Mouse (Mus musculus) brain, embryonic 14.5 days (tissue): Measurements from ENCODE around the gene Cfap20. TPM values are rescaled to one million over a fixed set of nuclear protein-coding genes. Genes with fewer than 3 reads are reported as not detected.

Source experiments
- DNase-seq: peaks from one replicate; pipeline ENCODE4 v3.0.0-alpha.2; 2011; ENCODE audit warnings: low read depth
- CTCF ChIP-seq: fragments of 200-500 bp; IDR thresholded peaks from 2 replicates; pipeline ENCODE4 v1.5.1; 2012; ENCODE audit warnings: inconsistent platforms, mild to moderate bottlenecking, moderate library complexity, borderline replicate concordance; ENCODE audit not compliant: insufficient read depth, insufficient read length; ENCODE audit errors: extremely low read depth
- POLR2A ChIP-seq: fragments of 200-500 bp; IDR thresholded peaks from 2 replicates; pipeline ENCODE4 v1.6.1; 2012; ENCODE audit warnings: mild to moderate bottlenecking, inconsistent platforms, borderline replicate concordance; ENCODE audit not compliant: poor library complexity, insufficient read depth, insufficient read length, severe bottlenecking; ENCODE audit errors: extremely low read depth
- polyA plus RNA-seq: library from polyadenylated mRNA; depleted of rRNA; stranded (reverse); fragments of >200 nt; gene quantifications from 2 replicates; pipeline ENCODE4 v1.2.3, GENCODE M21; 2012; rRNA removed

The Cfap20 gene
- 100 and 150 TPM in 2 replicates for polyA plus RNA-seq

DNA sequence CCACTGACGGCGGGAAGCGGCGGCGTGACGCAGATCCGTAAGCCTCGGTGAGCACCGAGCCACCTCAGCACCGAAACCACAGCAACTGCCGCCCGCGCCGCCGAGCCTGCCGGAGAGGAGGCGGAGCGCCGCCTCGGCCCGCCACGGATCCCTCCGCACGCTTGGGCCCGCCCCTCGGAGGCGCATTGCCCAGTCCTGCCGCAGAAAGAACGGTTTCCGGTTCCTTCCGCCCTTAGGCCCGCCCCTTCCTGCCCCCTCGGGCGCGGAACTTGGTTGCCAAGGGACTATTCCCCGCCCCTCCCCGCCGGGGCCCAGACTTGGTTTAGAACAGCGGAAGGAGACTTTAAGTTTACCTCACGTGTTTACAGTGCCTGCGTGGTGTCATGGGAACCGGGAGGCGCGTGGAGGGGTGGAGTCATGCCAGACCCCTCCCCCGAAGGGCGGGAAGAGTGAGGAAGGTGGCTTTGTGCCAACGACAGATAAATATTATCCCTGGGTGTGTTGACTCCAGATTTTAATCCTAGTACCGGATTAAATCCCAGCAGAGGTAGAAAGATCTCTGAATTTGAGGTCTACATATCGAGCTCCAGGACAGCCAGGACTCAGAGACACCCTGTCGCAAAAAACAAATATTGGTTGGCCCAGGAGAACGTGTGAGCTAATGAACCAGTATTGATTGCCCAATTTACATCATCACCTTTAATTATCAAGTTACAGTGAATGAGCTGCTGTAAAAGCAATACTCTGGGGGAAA is at the start of gene Cfap20:
Gene Cfap20, minus strand, starts transcription at position 184 of the 754 bp plus-strand sequence.
- TF ChIP-seq POLR2A: peak; percentile 97
- TF ChIP-seq CTCF: no peak
- peak; percentile 100 for DNase-seq

DNA sequence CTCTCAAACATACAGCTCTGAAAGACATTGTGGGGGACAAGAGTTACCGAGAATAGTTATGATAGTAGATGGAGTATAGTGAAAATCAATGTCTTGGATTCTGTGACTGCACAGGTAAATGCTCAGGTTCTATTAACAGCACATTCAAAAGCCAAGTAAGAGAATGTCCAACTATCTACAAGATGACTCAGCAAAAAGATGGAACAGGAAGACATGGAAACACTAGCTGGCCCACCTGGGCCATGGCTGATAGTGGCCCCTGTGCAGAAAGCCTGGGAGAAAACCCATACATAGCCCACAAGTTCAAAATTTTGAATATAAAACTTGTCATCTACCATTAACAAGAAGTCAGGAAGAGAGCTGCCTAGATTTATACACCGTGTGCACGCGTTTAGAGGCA is 35.3 kb upstream of the Cfap20 start:
- no peak for TF ChIP-seq CTCF
- DNase-seq: no peak

DNA sequence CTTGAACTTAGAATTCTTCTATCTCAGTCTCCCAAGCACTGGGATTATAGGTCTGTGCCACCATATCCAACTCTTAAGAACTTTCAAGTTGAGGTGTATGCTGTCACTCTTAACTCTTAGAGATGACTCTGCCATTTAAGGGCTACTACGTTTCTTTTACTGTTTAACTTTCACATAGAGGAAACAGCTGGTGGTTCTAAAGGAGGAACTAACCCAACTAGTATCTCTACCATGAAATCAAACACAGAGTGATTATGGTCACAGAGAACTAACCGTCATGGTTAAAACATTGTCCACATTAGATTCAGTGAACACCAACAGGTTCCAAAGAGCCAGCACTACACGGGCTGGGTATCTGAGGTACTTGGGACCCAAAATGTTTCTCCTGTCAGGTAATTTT is 34.3 kb upstream of the Cfap20 start:
- TF ChIP-seq CTCF (no peak), POLR2A (no peak)
- DNase-seq: no peak

DNA sequence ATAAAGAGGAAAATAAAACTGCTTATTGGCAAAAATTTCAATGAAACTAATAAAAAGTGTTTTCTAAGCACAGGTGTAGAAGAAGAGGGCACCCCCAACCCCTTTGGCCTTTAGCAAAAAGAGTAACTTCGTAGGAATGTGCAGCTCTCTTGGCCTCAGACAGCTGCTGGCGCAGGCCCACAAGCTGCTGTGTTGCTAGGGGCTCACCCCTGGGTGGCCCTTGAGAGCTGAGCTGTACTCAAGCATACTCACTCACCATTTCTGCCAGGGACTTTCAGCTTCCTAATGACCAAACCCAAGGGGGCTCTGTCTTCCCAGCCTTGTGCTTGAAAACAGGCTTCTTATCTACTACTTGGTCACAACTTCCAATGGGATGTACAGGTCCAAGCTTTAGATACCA is 31.9 kb upstream of the Cfap20 start:
- TF ChIP-seq POLR2A (no peak), CTCF (no peak)
- no peak for DNase-seq

DNA sequence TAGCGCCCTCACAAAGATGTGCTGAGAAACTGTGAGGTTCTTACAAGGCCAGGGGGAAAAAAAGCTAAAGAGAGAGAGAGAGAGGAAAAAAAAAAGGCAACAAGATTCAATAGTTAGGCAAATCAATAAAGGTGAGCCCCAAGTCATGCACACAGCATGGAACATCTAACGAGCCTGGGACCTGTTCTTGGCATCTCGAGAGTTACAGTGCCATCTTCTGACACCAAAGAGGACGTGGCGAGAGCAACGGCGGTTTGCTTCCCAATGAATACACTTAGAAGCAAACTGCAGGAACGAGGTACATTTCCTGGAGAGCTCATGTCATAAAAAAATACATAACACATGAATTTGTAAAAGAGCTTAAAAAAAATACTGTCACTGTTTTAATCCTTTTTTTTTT is 17.8 kb upstream of the Cfap20 start:
- peak; percentile 51; the same call in 1 of the 2 replicates for TF ChIP-seq CTCF
- no peak for TF ChIP-seq POLR2A

DNA sequence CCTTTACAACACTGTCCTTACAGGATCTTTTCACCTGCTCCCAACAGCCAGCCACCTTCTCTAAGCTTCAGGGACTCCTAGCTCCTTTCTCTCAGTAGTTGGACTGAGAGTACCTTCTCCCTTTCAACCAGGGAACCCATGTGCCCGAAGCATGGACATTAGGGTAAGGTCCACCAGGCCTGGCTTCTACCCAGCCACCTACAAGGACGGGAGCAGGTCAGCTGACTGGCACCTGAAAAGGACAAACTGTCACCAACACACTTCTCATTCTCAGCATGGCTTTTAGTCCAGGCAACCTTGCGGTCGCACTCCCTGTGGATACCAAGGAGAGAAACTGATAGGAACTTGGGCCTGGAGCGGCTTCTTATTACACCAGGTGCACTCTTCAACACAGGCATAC is 15.6 kb upstream of the Cfap20 start:
- no peak for DNase-seq
- TF ChIP-seq POLR2A: no peak
- TF ChIP-seq CTCF: no peak

More for the DNA sequence above, 17.8 kb upstream of the Cfap20 start:
- peak; percentile 72 for DNase-seq

DNA sequence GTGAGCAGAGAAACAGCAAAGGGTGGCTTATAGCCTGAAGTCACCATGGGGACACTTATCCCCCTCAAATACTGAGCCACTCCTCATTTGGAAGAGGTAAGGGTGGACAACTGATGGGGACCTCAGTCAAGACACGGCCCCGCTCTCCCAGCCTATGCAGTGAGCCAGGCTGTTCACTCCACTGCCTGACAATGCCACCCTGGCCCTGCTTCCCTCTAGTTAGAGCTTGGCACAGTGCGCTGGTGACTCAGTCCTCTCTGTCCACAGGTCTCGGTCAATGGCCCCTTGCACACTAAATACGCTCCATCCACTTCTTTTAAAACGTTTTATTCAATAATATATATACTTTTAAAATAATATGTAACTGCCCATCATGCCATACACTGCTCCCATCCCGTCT is 13.0 kb upstream of the Cfap20 start:
- no peak for DNase-seq
- no peak for TF ChIP-seq POLR2A
- TF ChIP-seq CTCF: no peak

DNA sequence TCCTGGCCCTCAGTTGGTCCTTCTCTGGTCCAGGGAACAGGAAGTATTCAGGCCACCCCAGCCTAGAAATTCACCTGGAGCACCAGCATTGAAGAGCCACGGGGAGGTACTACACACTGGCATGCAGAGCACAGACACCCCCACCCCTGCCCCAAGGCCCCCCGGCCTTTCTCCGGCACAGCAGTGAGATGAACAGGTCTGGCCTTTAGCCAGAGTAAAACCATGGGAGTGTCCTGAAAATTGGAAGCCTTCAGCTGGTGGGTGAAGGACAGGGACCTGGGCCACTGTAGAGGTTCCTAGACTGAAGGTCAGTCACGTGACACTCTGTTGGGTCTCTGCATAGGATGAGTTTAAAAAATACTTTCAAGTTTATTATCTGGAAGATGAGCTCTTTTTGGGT is 10.4 kb upstream of the Cfap20 start:
- TF ChIP-seq CTCF (no peak), POLR2A (no peak)
- DNase-seq: no peak

DNA sequence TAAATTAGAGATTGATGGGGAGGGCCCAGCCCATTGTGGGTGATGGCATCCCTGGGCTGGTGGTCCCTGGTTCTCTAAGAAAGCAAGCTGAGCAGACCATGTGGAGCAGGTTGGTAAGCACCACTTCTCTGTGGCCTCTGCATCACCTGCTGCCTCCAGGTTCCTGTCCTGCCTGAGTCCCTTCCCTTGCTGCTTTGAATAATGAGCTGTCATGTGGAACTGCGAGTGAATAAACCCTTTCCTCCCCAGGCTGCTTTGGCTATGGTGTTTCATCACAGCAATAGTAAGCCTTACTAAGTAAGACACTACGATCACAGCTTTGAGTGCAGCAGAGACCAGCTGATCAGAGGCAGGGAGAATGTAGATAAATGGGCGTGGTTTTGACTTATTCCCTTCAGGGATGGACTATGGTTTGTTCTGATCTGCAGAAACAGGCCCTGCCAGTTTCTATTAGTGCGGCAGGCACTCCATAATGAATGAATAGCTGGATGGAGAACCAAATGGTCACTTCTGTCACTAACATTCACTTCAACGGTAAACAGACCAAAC is 6.9 kb upstream of the Cfap20 start:
- TF ChIP-seq CTCF (no peak), POLR2A (no peak)
- DNase-seq: no peak

DNA sequence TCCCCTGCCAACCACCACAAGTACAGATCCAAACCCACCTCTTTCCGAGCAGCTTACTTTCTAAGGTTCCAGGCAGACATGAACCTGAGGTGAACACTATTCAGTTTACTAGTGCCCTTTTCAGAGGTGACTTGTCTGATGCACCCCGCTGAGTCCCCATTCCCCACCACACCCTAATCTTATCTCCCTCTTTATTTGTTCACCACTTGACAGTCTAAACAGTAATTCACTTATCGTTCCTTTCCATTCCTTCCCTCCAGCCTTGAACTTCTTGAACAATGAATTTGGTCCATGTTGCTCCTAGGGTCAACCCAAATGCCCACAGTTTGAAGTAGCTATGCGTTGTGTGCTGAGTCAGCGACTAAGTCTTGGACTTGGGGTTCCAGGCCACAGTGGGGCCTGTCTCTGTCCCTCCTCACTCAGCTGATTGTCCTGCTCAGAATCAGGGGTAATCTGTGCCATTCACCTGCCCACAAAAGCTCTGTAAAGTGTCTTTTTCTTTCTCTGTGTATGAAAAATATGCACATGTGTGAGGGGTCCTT is 5.6 kb upstream of the Cfap20 start:
- TF ChIP-seq CTCF (no peak), POLR2A (no peak)
- DNase-seq: no peak

DNA sequence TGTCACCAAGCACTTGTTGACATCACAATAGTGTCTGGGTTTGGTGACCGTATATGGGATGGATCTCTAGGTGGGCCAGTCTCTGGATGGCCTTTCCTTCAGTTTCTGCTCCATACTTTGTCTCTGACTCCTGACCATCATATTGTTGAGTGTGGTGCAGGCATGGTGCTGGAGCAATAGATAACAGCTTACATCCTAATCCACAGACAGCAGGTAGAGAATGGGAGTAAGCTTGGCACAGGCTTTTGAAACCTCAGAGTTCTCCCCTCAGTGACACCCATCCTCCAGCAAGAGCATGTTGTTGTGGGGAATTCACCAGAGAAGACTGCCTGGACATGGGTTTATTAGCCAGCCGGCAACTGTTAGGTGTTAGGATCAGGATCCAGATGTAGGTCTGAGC is 4.8 kb upstream of the Cfap20 start:
- no peak for DNase-seq

DNA sequence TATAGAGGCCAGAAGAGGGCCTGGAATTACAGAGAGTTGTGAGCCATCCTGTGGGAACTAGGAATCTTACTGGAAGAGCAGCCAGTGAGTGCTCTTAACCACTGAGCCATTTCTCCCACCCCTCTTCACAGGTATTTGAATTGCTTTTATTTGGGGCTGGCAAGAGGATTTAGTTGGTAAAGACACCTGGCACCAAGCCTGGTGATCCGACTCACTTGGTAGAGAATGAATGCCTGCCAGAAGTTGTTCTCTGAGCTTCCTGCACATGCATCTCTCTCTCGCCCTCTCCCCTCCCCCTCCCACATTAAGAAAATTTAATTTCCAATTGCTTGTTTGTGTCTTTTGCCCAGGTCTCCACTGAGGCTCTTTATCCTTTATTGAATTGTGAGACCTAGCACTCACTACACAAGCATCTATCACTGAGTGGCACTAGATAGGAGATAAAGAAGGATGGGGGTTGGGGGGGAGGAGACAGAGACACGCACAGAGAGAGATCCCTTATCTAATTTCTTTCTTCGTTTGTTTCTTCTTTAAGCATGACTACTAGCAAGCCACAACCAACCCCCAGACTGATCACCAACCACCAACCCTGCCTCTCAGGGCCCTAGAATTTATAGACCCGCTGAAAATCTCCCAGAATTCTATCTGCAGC is 2.8 kb upstream of the Cfap20 start:
- TF ChIP-seq POLR2A: no peak
- no peak for TF ChIP-seq CTCF
- DNase-seq: peak; percentile 73

More for the DNA sequence above, 4.8 kb upstream of the Cfap20 start:
- TF ChIP-seq CTCF (no peak), POLR2A (no peak)

DNA sequence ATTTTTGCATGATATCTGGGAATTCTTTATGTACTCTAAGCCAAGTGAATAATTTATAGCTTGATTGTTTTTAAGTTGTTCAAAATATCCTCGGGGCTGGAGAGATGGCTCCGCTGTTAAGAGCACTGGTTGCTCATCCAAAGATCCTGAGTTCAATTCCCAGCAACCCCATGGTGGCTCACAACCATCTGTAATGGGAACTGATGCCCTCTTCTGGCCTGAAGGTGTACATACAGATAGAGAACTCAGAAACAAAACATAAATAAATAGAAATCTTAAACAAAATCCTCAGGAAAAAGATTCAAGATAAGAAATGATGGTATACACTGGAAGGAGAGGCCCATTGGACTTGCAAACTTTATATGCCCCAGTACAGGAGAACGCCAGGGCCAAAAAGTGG is 1.3 kb upstream of the Cfap20 start:
- no peak for TF ChIP-seq POLR2A
- no peak for TF ChIP-seq CTCF
- no peak for DNase-seq
